Mouse (Mus musculus): Measurements from ENCODE around the gene Vezt.

Gene Vezt

GRCm38 (mm10) chr10:93915531-93916275 lies 119.9 kb downstream of the Vezt start:
- DNase-seq (ENCODE audit: extremely low read depth, low read depth): no peak

GRCm38 (mm10) chr10:93913525-93913924 lies 122.1 kb downstream of the Vezt start:
- no peak for DNase-seq (ENCODE audit: extremely low read depth, low read depth)

DNA sequence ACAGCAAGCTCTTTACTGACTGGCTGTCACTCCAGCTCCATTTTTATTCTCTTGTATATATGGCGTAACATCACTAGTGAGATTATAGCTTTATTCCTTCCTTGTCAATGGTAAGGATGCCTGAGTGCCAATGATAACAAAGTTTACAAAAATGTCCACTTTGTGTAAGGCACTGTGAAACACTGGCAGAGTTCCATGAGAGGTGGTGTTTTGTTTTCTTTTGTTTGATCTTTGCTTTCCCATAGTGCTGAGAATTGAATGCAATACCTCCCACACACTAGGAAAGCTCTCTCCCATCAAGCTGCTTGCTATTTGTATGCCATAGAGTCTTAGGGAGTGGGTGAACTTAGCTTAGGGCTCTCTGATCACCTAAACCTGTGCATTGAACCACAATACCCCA lies 122.7 kb downstream of the Vezt start:
- DNase-seq (ENCODE audit: extremely low read depth, low read depth): no peak

DNA sequence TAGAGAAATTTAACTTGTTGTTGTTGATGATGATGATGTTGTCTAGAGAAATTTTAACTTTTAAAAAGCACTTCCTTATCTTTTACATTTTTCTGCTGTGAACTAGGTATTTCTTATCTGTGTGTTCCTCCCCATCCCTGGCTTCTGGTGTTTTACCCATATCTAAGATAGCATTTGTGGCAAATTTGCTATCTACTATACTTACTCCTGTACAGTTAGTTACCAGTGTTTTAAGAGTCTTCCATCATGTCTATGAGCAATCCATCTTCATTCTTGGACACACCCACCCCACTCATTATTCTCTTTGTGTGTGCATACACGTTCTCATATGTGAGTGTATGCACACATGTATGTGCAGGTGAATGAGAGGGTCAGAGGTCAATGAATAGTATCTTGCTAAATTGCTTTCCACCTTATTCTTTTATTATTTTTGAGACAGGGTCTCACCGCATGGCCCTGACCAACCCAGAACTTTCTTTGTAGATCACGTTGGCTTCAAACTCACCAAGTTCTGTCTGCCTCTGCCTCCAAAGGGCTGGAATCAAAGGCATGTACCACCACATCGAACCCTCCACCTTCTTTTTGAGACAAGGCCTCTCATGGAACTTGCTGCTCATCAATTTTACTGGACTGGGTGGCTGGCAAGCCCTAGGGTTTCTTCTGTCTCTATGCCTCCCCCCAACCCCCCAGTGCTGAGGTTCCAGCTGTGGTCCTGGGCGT lies 123.3 kb downstream of the Vezt start:
- no peak for DNase-seq (ENCODE audit: extremely low read depth, low read depth)

DNA sequence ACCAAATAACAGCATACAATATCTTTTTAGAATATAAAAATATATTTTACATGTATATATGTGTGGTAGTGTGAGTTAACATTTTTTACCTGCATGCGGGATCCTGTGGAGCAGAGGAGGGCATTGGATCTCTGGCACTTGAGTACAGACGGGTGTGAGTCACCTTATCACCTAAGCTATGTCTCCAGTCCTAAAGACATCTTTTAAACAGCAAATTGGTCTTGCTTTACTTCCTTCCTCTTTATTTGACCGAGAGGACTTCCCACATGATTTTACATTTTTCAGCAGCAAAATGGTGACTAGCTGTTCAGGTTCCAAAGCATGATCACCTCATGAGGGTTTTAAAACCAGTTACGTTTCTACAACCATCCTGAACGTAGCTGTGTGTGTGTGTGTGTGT lies 124.3 kb downstream of the Vezt start:
- DNase-seq (ENCODE audit: extremely low read depth, low read depth): no peak

DNA sequence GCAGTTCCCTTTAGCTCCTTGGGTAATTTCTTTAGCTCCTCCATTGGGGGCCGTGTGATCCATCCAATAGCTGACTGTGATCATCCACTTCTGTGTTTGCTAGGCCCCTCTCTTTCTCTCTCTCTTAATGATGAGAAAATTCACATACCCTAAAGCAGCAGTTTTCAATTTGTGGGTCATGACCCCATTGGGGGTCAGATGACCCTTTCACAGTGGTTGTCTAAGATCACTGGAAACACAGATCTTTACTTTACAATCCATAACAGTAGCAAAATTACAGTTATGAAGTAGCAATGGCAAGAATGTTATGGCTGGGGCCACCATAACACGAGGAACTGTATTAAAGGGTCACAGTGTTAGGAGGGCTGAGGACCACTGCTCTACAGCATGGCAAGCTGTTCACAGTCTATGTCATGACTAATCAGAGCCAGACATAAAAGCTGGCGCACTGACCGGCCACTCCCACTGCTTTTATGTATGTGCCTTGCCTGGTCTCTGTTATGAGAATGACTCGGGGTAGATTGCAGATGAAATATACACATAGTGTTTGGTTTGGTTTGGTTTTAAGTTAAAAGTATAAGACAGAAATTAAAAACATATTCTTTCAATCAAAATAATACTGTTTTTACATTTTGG lies 125.7 kb downstream of the Vezt start:
- DNase-seq (ENCODE audit: extremely low read depth, low read depth): no peak

- no peak for DNase-seq (ENCODE audit: extremely low read depth, low read depth)
These were observed 126.6 kb downstream of the Vezt start for GRCm38 (mm10) chr10:93909015-93909414.

DNA sequence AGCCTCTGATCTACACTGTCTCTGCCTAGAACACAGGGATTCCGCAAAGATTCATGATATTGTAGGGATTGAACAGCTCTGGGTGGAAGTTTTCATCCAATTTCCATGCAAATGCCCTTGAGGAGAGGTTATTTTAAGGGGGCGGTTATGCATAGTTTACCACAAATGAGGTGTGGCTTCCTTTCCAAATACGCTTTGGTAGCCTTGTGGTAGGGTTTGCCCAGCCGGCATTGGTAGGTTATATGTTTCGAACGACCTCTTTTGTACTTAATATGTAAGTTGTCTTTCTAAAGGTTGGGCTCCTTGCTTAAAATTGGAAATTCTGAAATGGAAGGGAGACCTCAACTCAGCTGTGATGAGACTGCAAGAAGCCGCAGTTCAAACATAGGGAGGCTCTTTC lies 127.1 kb downstream of the Vezt start:
- no peak for DNase-seq (ENCODE audit: extremely low read depth, low read depth)

- no peak for DNase-seq (ENCODE audit: extremely low read depth, low read depth)
These were observed 128.2 kb downstream of the Vezt start for GRCm38 (mm10) chr10:93907376-93907775.

DNA sequence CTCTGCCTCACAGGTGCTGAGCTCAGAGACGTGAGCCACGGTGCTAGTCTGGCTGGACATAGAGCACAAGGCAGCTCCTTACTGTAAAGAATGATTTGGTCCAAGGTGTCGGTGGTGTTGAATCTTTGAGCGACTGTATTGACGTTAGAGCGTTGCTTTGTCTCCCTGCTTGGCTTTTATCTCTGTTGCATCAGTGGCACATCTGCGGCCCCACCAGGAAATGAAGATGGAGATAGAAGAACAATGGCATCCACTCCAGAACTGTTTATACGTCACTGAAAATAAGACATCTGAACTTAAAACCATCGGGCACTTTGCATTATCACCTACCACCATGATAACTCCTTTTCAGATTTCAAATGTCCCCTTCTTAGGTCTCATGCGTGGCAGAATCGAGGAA lies 135.7 kb downstream of the Vezt start:
- DNase-seq (ENCODE audit: extremely low read depth, low read depth): no peak

- no peak for DNase-seq (ENCODE audit: extremely low read depth, low read depth)
These were observed 136.3 kb downstream of the Vezt start for GRCm38 (mm10) chr10:93899303-93899702.

DNA sequence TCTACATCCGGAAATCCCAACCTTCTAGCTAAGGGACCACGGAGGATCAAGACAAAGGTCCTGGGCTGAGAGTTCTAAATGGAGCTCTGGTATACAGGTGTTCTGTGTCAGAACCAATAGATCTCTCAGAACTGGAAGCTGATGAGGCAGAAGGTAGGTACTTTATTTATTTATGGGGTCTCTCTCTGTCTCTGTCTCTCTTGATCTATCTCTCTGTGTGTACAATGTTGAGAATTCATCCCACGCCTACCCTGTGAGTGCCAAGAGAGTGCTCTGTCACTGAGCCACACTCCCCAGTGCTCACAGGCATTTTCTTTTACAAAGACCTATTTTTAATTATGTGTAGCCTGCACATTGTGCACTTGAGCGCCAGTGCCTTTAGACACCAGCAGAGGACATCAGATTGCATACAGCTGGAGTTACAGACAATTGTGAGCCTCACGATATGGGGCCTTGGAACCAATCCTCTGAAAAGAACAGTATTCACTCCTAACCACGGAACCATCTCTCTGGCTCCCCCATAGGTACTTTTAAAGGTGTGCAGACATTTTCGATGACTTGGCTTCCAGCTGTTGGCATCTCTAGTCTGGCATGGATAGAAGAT lies 138.5 kb downstream of the Vezt start, which contains the start of gene Metap2:
Metap2 (minus strand) TSS at position 51 of the 604 bp plus-strand sequence.
- no peak for DNase-seq (ENCODE audit: extremely low read depth, low read depth)

GRCm38 (mm10) chr10:93892551-93892950 lies 143.1 kb downstream of the Vezt start:
- no peak for DNase-seq (ENCODE audit: extremely low read depth, low read depth)

DNA sequence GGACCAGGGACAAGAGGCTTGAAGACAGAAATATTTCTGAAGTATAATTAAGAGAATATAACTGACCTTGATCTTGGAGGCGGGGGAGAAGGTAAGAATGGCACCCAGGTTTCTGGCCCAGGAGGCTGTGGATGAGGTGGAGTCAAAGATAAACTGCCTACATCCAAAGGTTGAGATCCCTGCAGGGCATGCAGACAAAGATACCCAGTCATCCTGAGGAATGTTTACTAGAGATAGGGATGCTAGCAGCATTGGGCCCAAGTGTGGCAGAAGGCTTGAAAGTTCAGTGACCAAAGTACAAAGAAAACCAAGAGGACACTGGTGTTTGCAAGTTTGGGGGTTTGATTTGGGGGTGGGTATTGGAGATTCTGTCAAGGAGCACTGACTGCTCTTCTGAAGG lies 144.6 kb downstream of the Vezt start:
- DNase-seq (ENCODE audit: extremely low read depth, low read depth): no peak

GRCm38 (mm10) chr10:93890565-93890964 lies 145.1 kb downstream of the Vezt start:
- DNase-seq (ENCODE audit: extremely low read depth, low read depth): no peak

DNA sequence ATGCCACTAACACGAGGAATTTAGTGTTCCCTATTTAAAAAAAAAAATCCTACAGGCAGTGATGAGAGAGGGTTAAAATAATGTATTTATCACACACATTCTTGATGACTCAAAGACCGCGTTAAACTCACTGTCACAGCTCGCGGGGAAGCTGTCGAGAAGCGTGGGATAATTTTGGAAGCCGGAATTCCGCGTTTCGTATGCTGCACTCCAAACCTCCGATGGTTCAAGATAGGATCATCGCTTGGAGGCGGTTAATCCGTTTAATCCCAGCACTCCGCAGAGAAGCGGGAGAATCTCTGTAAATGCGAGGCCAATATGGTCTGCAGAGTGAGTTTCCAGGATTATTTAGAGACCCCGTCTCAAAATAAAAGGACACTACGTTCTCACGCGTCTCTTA lies 145.6 kb downstream of the Vezt start:
- no peak for DNase-seq (ENCODE audit: extremely low read depth, low read depth)

DNA sequence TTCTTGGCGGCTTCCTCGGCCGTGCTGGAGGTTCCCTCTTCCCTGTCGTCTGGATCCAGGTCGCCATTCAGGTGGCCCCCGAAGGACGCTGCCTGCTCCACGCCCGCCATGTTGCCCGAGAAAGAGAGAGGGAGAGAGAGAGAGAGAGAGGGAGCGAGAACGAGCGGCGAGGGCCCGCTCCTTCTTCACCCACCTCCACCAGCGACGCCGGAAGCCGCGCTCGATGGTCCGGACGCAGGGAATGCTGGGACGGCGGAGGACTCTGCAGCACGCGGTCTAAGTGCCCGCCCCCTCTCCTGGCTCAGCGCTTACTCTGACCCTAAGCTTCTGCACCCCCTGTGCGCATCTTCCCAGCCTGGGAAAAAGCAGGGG lies 146.1 kb downstream of the Vezt start:
- DNase-seq (ENCODE audit: extremely low read depth, low read depth): peak; percentile 79
